Mouse (Mus musculus) testis, adult 2 months (tissue): ENCODE results near the gene Hebp2. TPM values are rescaled to one million over a fixed set of nuclear protein-coding genes. Genes with fewer than 3 reads are reported as not detected.

Experiments used
- H3K27ac ChIP-seq: fragments of 200-500 bp; 2 replicates; pipeline ENCODE4 v1.5.1; 2012; ENCODE audit warnings: low read depth, low read length; ENCODE audit not compliant: control insufficient read depth, insufficient read depth
- H3K27me3 ChIP-seq: fragments of 200-500 bp; 2 replicates; pipeline ENCODE4 v1.6.1; 2012; ENCODE audit warnings: mild to moderate bottlenecking, low read length, moderate library complexity; ENCODE audit not compliant: control insufficient read depth, insufficient read depth
- H3K36me3 ChIP-seq: fragments of 200-500 bp; 2 replicates; pipeline ENCODE4 v1.6.1; 2012; ENCODE audit warnings: mild to moderate bottlenecking, low read length; ENCODE audit not compliant: control insufficient read depth, insufficient read depth
- H3K4me1 ChIP-seq: fragments of 200-500 bp; 2 replicates; pipeline ENCODE4 v1.6.1; 2012; ENCODE audit warnings: low read length; ENCODE audit not compliant: control insufficient read depth, insufficient read depth
- H3K4me3 ChIP-seq: fragments of 200-500 bp; 2 replicates; pipeline ENCODE4 v1.5.1; 2012; ENCODE audit warnings: low read depth, mild to moderate bottlenecking, low read length, moderate library complexity, mixed read lengths; ENCODE audit not compliant: control insufficient read depth
- CTCF ChIP-seq: fragments of 200-500 bp; IDR thresholded peaks from 2 replicates; pipeline ENCODE4 v1.5.1; 2012; ENCODE audit warnings: low read depth, mild to moderate bottlenecking, inconsistent platforms, low read length, moderate library complexity; ENCODE audit not compliant: control insufficient read depth, insufficient read depth, insufficient replicate concordance
- POLR2A ChIP-seq: fragments of 200-500 bp; IDR thresholded peaks from 2 replicates; pipeline ENCODE4 v1.6.1; 2012; ENCODE audit warnings: low read depth, mild to moderate bottlenecking, inconsistent platforms, low read length, moderate library complexity; ENCODE audit not compliant: control insufficient read depth
- polyA plus RNA-seq: library from polyadenylated mRNA; depleted of rRNA; stranded (reverse); fragments of >200 nt; gene quantifications from 2 replicates; pipeline ENCODE4 v1.2.3, GENCODE M21; 2012; rRNA removed

Gene Hebp2
- polyA plus RNA-seq, 1 experiment: 2.6 TPM

GRCm38 (mm10) chr10:18497066-18497465 is 48.8 kb downstream of the Hebp2 start:
- Histone ChIP-seq H3K4me3 (no peak overlapping the region), H3K27me3 (no peaks in the 10 kb centered on the region), H3K4me1 (no peaks in the 10 kb centered on the region), H3K27ac (no peak overlapping the region), H3K36me3 (no peaks in the 10 kb centered on the region)
- no peak for TF ChIP-seq POLR2A
- no peak for TF ChIP-seq CTCF

DNA sequence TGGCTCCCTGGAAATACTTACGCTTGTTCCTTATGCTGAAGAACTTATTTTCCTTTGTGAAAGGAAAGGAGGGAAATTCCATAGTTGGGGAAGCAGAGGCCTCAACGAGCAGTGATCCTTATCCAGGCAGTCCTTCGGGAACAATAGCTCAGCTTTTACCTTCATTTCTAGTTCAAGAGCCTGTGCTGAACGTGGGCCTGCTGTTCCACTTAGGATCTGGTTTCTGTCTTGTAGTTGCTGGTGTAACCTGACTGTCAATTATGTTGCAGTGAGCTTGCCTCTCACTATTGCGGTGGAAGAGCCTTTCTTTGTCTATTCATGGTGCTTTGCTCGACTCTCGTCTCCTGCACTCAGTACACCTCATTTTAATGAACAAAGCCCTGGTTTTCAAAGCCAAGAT is 51.6 kb downstream of the Hebp2 start:
- no peaks in the 10 kb centered on the region for H3K4me1 ChIP-seq
- TF ChIP-seq CTCF (no peak), POLR2A (no peak)
- no peak overlapping the region for H3K27ac ChIP-seq
- H3K36me3 ChIP-seq: no peaks in the 10 kb centered on the region
- H3K4me3 ChIP-seq: no peak overlapping the region
- H3K27me3 ChIP-seq: no peaks in the 10 kb centered on the region

- no peaks in the 10 kb centered on the region for H3K36me3 ChIP-seq
- no peak overlapping the region for H3K27ac ChIP-seq
- TF ChIP-seq POLR2A: no peak
- no peak for TF ChIP-seq CTCF
- no peak overlapping the region for H3K4me3 ChIP-seq
- no peaks in the 10 kb centered on the region for H3K27me3 ChIP-seq
- H3K4me1 ChIP-seq: no peaks in the 10 kb centered on the region
Observed at GRCm38 (mm10) chr10:18493010-18493894, 52.6 kb downstream of the Hebp2 start.

DNA sequence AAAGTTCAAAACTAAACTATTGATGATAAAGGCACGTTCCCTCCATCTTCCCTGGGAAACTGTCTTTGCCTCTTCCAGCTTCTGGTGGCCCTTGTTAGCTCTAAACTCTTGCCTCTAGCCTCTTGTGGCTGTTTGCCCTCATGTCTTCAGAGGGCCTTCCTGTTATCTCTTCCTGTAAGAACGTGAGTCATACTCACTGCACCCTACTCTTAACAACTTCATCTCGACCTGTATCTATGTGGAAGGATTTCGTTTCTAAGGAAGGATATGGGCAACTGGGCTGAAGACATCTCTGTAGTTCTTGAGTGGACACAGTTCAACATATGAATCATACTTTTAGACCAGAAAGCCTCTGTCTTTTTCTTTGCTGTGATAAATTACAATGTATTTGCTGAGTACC is 53.9 kb downstream of the Hebp2 start:
- H3K4me1 ChIP-seq: no peaks in the 10 kb centered on the region
- TF ChIP-seq POLR2A: no peak
- TF ChIP-seq CTCF: no peak
- H3K36me3 ChIP-seq: no peaks in the 10 kb centered on the region

GRCm38 (mm10) chr10:18489936-18490335 is 55.9 kb downstream of the Hebp2 start:
- no peaks in the 10 kb centered on the region for H3K4me1 ChIP-seq
- no peaks in the 10 kb centered on the region for H3K27me3 ChIP-seq
- H3K4me3 ChIP-seq: no peak overlapping the region
- H3K27ac ChIP-seq: no peak overlapping the region
- H3K36me3 ChIP-seq: no peaks in the 10 kb centered on the region
- TF ChIP-seq POLR2A (no peak), CTCF (no peak)

More for the DNA sequence above, 53.9 kb downstream of the Hebp2 start:
- H3K27me3 ChIP-seq: no peaks in the 10 kb centered on the region
- no peak overlapping the region for H3K4me3 ChIP-seq
- no peak overlapping the region for H3K27ac ChIP-seq

Other genes with a start within 250 kb of the Hebp2 start
- 11.7 and 11.9 TPM in 2 replicates for gene Nhsl1, start 227.1 kb downstream of the Hebp2 start, polyA plus RNA-seq
- gene Arfgef3, start 197.9 kb upstream of the Hebp2 start, polyA plus RNA-seq: 1.8 and 6.3 TPM in 2 replicates
- 9.2 and 10.5 TPM in 2 replicates for gene Gm4922, start 240.7 kb upstream of the Hebp2 start, polyA plus RNA-seq